Mouse (Mus musculus) splenic B cell, adult 2 months (primary cell): ENCODE results near the gene Napb.

Experiments
- DNase-seq: peaks from one replicate; pipeline ENCODE4 v3.0.0-alpha.2; 2011; ENCODE audit warnings: low read depth, low spot score
- H3K27me3 ChIP-seq: 2 replicates; pipeline ENCODE4 v1.6.1; 2012; ENCODE audit warnings: mild to moderate bottlenecking, low read length, moderate library complexity, mixed read lengths; ENCODE audit not compliant: control insufficient read depth, poor library complexity, insufficient read depth, severe bottlenecking
- H3K36me3 ChIP-seq: 2 replicates; pipeline ENCODE4 v1.6.1; 2012; ENCODE audit warnings: mild to moderate bottlenecking, low read length, moderate library complexity, mixed read lengths; ENCODE audit not compliant: control insufficient read depth, poor library complexity, insufficient read depth, severe bottlenecking

The Napb gene

DNA sequence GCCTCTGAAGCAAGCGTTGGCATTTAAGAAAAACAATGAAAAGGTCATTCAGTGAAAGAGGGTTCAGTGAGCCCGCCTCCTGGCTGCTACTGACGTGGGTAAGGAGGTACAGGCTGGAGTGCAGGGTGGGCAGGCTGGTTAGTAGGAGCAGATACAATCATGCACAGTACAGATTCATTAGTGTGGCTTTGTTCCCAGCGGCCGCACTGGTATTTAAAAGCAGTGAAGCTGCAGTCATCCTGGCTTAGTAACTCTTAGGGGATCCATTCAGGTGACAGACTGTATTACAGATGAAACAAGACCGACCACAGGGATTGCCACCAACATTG lies 25.1 kb downstream of the Napb start:
- no peak for DNase-seq
- H3K27me3 ChIP-seq = no peaks in the 10 kb centered on the region

GRCm38 (mm10) chr2:148706409-148707201 lies 25.7 kb downstream of the Napb start:
- H3K27me3 ChIP-seq = no peaks in the 10 kb centered on the region
- DNase-seq = peak; percentile 48
- H3K36me3 ChIP-seq = no peaks in the 10 kb centered on the region

More for the DNA sequence above, 25.1 kb downstream of the Napb start:
- H3K36me3 ChIP-seq = no peaks in the 10 kb centered on the region

GRCm38 (mm10) chr2:148698571-148698970 lies 33.7 kb downstream of the Napb start:
- Histone ChIP-seq H3K36me3 (no peaks in the 10 kb centered on the region), H3K27me3 (no peaks in the 10 kb centered on the region)
- peak; percentile 30 for DNase-seq

- Histone ChIP-seq H3K27me3 (no peaks in the 10 kb centered on the region), H3K36me3 (peaks cover 2% of the 10 kb centered on the region; the same call in 1 of the 2 replicates)
- DNase-seq = no peak
Measured at GRCm38 (mm10) chr2:148690781-148691180, 41.5 kb downstream of the Napb start.

DNA sequence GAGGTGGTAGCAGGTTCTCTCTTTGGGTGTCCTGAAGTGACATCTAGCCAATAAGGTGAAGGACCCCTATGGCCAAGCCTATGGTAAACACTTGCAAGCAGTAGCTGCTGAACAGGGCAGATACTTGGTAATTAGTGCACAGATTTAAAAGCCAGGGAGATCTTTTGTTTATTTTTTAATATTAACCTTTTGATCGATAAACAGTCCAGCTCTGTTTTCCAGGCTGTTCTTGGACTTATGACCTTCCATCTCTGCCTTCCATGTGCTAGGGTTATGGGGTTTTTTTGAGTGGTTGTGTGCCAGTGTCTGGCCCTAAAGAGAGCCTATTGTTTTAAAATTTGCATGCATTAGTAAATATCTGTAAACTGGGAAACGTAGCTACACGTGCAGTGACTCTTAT lies 42.0 kb downstream of the Napb start:
- no peak for DNase-seq
- H3K36me3 ChIP-seq = peaks cover 2% of the 10 kb centered on the region; the same call in 1 of the 2 replicates
- no peaks in the 10 kb centered on the region for H3K27me3 ChIP-seq

- DNase-seq = no peak
- Histone ChIP-seq H3K27me3 (no peaks in the 10 kb centered on the region), H3K36me3 (peaks cover 2% of the 10 kb centered on the region; the same call in 1 of the 2 replicates)
Measured at GRCm38 (mm10) chr2:148689444-148690140, 42.7 kb downstream of the Napb start.

- peaks cover 2% of the 10 kb centered on the region; the same call in 1 of the 2 replicates for H3K36me3 ChIP-seq
- H3K27me3 ChIP-seq = no peaks in the 10 kb centered on the region
- no peak for DNase-seq
Measured at GRCm38 (mm10) chr2:148687971-148688370, 44.3 kb downstream of the Napb start.

DNA sequence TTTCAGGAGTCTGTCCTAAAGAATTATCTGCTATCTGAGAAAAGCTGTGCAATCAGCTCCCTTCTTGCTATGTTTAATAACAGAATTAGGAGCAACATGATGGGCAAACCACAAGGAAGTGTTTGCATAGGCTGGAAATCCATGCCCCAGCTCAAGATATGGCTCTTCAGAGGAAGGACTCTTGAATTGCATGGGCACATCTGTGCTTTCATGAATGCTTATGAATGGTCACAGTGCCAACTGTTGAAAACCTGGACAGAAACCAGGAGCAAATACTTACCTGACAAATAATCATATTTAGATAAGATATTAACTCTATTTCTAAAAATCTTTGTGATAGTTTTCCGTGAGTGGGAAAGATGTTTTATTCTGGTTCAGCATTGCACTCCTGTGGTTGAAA lies 45.4 kb downstream of the Napb start:
- DNase-seq = no peak
- Histone ChIP-seq H3K36me3 (peaks cover 2% of the 10 kb centered on the region; the same call in 1 of the 2 replicates), H3K27me3 (no peaks in the 10 kb centered on the region)

GRCm38 (mm10) chr2:148685709-148686108 lies 46.6 kb downstream of the Napb start:
- H3K27me3 ChIP-seq = no peaks in the 10 kb centered on the region
- DNase-seq = no peak
- peaks cover 2% of the 10 kb centered on the region; the same call in 1 of the 2 replicates for H3K36me3 ChIP-seq

GRCm38 (mm10) chr2:148684972-148685371 lies 47.3 kb downstream of the Napb start:
- DNase-seq = no peak
- Histone ChIP-seq H3K27me3 (no peaks in the 10 kb centered on the region), H3K36me3 (peaks cover 2% of the 10 kb centered on the region; the same call in 1 of the 2 replicates)

GRCm38 (mm10) chr2:148683031-148683430 lies 49.2 kb downstream of the Napb start:
- peaks cover 2% of the 10 kb centered on the region; the same call in 1 of the 2 replicates for H3K36me3 ChIP-seq
- DNase-seq = no peak

DNA sequence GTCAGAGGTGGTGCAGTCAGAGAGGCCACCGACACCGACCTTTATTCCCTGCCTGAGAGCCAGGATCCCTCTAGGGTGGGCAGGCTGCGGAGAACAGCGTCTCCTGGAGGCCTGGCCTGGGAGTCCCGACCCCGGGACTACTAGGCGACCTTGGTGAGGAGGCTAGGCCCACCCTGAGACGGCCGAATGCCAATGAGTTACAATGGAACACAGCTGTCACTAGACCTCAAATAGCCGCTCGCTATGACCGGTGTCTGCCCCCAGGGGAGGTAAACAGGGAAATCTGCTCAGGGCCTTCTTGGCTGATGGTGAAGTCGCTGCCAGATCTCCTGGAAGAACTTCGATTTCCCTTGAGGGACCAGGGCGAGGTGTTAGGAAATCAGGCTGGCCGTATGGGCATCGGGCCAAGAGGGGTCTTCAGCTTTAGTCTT lies 50.8 kb downstream of the Napb start:
- Histone ChIP-seq H3K27me3 (no peaks in the 10 kb centered on the region), H3K36me3 (peaks cover 2% of the 10 kb centered on the region; the same call in 1 of the 2 replicates)
- DNase-seq = peak; percentile 54

More at GRCm38 (mm10) chr2:148683031-148683430, 49.2 kb downstream of the Napb start:
- H3K27me3 ChIP-seq = no peaks in the 10 kb centered on the region

DNA sequence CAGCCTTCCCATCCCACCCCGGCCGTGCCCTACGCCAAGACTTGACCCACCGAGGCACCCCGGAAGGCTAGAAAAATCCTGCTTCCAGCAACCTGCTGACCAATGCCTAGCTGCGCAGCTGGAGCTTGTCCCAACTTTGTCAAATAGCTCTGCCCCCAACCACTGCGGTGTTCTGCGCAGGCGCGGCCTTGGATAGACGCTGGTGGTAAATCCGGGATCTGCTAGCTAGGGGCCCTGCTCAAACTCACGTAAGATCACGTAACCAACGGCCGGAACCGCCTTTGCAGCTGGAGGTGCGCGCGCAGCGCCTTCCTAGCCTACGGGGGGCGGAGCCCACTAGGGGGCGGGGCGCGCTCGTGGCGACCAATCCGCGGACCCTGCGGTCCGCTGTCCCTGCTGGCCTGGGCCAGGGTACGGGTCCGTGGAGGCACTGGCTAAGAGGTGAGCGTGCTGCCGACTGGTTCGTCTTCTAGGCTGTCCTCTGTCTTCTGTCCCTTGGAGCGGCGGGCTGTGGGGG lies 51.4 kb downstream of the Napb start, which contains the start of gene Gzf1:
Gzf1 (plus strand) TSS at position 249 of the 517 bp plus-strand sequence.
- Histone ChIP-seq H3K36me3 (0 out of 2 replicates have a peak, but pooled peaks cover 2% of the 10 kb centered on the region), H3K27me3 (no peaks in the 10 kb centered on the region)
- DNase-seq = peak; percentile 97

- H3K36me3 ChIP-seq = peaks cover 5% of the 10 kb centered on the region; the same call in 1 of the 2 replicates
- DNase-seq = no peak
- no peaks in the 10 kb centered on the region for H3K27me3 ChIP-seq
Measured at GRCm38 (mm10) chr2:148679346-148679745, 52.9 kb downstream of the Napb start.

DNA sequence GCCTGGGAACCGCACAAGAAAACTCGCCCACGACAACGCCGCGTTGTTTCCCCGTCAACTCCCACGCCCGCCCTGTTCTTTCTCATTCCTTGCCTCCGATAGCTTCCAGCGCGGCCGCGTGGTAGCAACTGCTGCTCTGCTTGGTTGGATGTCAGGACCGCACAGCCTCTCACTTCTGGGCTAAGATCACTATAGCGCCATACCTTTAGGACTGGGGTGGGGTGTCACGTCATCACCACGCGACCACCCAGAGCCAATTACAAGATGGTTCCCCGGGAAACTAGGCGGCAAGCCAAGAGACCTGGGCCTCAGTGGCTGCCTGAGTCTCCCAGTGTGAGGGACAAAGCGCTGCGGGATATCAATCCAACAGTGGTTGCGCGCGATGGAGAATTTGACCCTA lies 54.5 kb downstream of the Napb start:
- DNase-seq = peak; percentile 3
- no peaks in the 10 kb centered on the region for H3K27me3 ChIP-seq

More for the DNA sequence above, 54.5 kb downstream of the Napb start:
- H3K36me3 ChIP-seq = peaks cover 5% of the 10 kb centered on the region; the same call in 1 of the 2 replicates
